Mouse (Mus musculus): ENCODE data around the gene Tceanc. TPM values are rescaled to one million over a fixed set of nuclear protein-coding genes. Genes with fewer than 3 reads are reported as not detected.

Gene Tceanc
- polyA plus RNA-seq (2014; fragmentation: Nextera tagmentation; extraction: Ambion mirVana): 6.2 and 6.6 TPM in 2 replicates

DNA sequence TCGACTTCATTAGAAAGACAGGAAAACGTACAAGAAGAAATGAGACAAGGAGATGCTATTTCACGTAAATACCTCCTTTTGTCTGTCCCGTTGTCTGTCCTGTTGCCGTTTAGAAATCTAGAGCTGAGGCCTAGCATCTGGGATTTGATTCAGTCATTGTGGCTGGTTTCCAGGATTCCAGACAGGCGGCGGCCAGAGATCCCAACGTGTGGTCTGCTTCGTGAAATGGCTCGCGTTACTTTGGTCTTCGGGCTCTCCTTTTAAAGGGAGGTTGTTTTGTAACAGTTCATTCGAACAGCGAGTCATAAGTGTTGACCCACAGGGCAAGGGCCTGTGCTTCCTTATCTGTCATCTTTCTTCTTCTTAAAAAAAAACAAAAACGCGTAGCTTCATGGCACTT, at the start of gene Tceanc:
Tceanc (minus strand) TSS at position 223 of the 400 bp plus-strand sequence.
- H3K27me3 ChIP-seq (ENCODE audit: control insufficient read depth, insufficient read depth, low read length): no peaks in the 10 kb centered on the region
- no peak within 1 kb of the TSS for H3K4me2 ChIP-seq (ENCODE audit: low read length)
- no peaks in the 10 kb centered on the region for H3K9me3 ChIP-seq (ENCODE audit: control insufficient read depth, low read length)
- 73% methylated on average over 16 of the region's 16 CpGs for WGBS
- H3K4me3 ChIP-seq (ENCODE audit: control insufficient read depth in 1 of 2, insufficient read depth in 1 of 2, low read depth in 1 of 2, low read length in 2 of 2): no peak within 1 kb of the TSS
- ATAC-seq (ENCODE audit: insufficient number of reproducible peaks, insufficient read depth, low FRiP score, low read depth): no peak
- H3K36me3 ChIP-seq (ENCODE audit: control insufficient read depth, insufficient read depth, low read length): no peaks in the 10 kb centered on the region
- H3K27ac ChIP-seq (replicated peaks in 1 of 2; ENCODE audit: control insufficient read depth in 1 of 2, insufficient read depth in 1 of 2, low read depth in 2 of 2, low read length in 2 of 2): no peak within 1 kb of the TSS
- no peak within 1 kb of the TSS for H3K9ac ChIP-seq (ENCODE audit: low read length)
- no peaks in the 10 kb centered on the region; a peak in 1 of 4 replicates for H3K4me1 ChIP-seq (ENCODE audit: control insufficient read depth in 2 of 2, insufficient read depth in 2 of 2, low read length in 2 of 2)

DNA sequence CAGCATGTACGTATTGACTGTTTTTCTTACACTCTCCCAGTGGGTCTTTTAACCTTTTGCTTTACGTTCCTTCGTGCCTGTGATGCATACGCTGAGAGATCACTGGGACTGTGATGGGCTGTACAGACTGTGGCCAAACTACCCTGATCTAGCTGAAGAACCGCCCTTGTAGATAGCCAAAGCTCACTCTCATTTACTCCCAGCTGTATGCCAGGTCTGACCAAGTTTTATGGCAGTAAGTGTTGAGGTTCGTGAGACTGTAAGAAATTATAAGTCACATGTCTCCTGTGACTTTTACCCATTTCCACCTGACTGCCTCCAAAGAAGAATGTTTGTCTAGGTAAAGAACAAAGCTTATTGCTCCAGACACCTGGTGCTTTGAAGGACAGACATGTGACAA, 47.6 kb upstream of the Tceanc start:
- no peak for ATAC-seq (ENCODE audit: insufficient number of reproducible peaks, insufficient read depth, low FRiP score, low read depth)
- H3K9me3 ChIP-seq (ENCODE audit: control insufficient read depth, low read length): no peaks in the 10 kb centered on the region
- no peak overlapping the region for H3K4me3 ChIP-seq (ENCODE audit: control insufficient read depth in 1 of 2, insufficient read depth in 1 of 2, low read depth in 1 of 2, low read length in 2 of 2)
- 80% methylated on average over 6 of the region's 6 CpGs for WGBS
- H3K4me1 ChIP-seq (ENCODE audit: control insufficient read depth in 2 of 2, insufficient read depth in 2 of 2, low read length in 2 of 2): no peaks in the 10 kb centered on the region
- H3K27me3 ChIP-seq (ENCODE audit: control insufficient read depth, insufficient read depth, low read length): no peaks in the 10 kb centered on the region
- no peak overlapping the region for H3K27ac ChIP-seq (replicated peaks in 1 of 2; ENCODE audit: control insufficient read depth in 1 of 2, insufficient read depth in 1 of 2, low read depth in 2 of 2, low read length in 2 of 2)
- H3K9ac ChIP-seq (ENCODE audit: low read length): no peak overlapping the region
- no peaks in the 10 kb centered on the region for H3K36me3 ChIP-seq (ENCODE audit: control insufficient read depth, insufficient read depth, low read length)
- no peak overlapping the region for H3K4me2 ChIP-seq (ENCODE audit: low read length)

DNA sequence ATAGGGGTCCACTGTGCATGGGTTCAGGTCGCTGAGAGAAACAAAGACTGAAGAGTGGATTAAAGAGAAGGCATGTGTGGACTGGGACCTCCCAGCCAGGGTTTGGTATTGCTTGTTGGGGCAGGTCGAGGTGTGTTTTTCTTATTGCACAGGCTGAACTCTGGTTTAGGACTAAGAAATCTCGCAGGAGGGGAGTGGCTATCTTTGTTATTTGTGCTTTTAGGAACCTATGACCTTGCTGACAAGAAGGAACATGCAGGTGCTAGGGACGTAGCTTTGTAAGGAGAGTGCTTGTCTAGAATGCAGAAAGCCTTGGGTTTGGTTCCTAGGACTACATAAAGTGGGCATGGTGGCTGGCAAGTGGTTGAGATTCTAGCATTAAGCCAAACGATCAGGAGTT, 47.0 kb upstream of the Tceanc start:
- H3K9me3 ChIP-seq (ENCODE audit: control insufficient read depth, low read length): no peaks in the 10 kb centered on the region
- 68% methylated on average over 5 of the region's 5 CpGs for WGBS
- no peak overlapping the region for H3K4me3 ChIP-seq (ENCODE audit: control insufficient read depth in 1 of 2, insufficient read depth in 1 of 2, low read depth in 1 of 2, low read length in 2 of 2)
- H3K27ac ChIP-seq (replicated peaks in 1 of 2; ENCODE audit: control insufficient read depth in 1 of 2, insufficient read depth in 1 of 2, low read depth in 2 of 2, low read length in 2 of 2): no peak overlapping the region
- no peak overlapping the region for H3K4me2 ChIP-seq (ENCODE audit: low read length)
- no peak for ATAC-seq (ENCODE audit: insufficient number of reproducible peaks, insufficient read depth, low FRiP score, low read depth)
- H3K36me3 ChIP-seq (ENCODE audit: control insufficient read depth, insufficient read depth, low read length): no peaks in the 10 kb centered on the region
- no peaks in the 10 kb centered on the region for H3K4me1 ChIP-seq (ENCODE audit: control insufficient read depth in 2 of 2, insufficient read depth in 2 of 2, low read length in 2 of 2)
- no peaks in the 10 kb centered on the region for H3K27me3 ChIP-seq (ENCODE audit: control insufficient read depth, insufficient read depth, low read length)
- H3K9ac ChIP-seq (ENCODE audit: low read length): no peak overlapping the region

DNA sequence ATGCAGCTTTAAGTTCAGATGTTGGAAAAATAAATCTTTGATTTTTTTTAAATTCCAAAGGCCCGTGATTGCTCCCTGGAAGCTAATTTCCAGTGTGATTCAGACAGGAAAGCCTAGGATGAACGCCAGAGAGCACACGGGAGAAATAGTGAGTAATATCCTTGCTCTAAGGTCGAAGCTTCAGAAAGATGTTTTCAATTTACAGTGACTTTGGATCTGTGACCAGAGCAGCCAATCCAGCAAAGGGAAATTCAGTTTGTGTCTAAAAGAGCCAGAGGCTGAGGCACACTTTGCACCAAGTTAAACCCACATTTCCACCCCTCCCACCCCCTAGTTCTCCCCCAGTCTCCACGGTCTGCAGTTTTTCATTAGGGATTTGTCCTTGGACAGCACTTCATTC, 46.5 kb upstream of the Tceanc start:
- no peaks in the 10 kb centered on the region for H3K9me3 ChIP-seq (ENCODE audit: control insufficient read depth, low read length)

DNA sequence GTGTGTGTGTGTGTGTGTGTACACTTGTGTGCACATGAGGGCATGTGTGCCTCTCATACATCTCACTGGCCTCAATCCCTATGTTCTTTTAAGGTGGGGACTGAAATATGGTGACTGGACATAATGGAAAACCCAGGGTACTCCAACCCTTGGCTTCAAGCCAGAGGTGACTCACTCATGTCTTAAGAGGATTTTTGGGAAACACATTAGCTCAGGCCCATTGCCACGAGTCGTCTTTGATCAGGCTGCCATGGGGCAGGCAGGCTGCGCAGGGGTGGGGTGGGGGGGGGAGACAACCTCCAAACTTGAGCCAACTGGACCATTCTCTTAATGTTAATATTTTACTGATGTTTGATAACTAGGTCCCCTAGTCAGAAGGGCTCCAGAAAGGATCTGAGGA, 41.0 kb upstream of the Tceanc start:
- no peaks in the 10 kb centered on the region for H3K27me3 ChIP-seq (ENCODE audit: control insufficient read depth, insufficient read depth, low read length)

More for the DNA sequence above, 46.5 kb upstream of the Tceanc start:
- no peaks in the 10 kb centered on the region for H3K27me3 ChIP-seq (ENCODE audit: control insufficient read depth, insufficient read depth, low read length)
- H3K4me2 ChIP-seq (ENCODE audit: low read length): no peak overlapping the region
- no peak overlapping the region for H3K4me3 ChIP-seq (ENCODE audit: control insufficient read depth in 1 of 2, insufficient read depth in 1 of 2, low read depth in 1 of 2, low read length in 2 of 2)
- H3K9ac ChIP-seq (ENCODE audit: low read length): no peak overlapping the region
- H3K4me1 ChIP-seq (ENCODE audit: control insufficient read depth in 2 of 2, insufficient read depth in 2 of 2, low read length in 2 of 2): no peaks in the 10 kb centered on the region
- H3K27ac ChIP-seq (replicated peaks in 1 of 2; ENCODE audit: control insufficient read depth in 1 of 2, insufficient read depth in 1 of 2, low read depth in 2 of 2, low read length in 2 of 2): no peak overlapping the region
- WGBS: 67% methylated on average over 5 of the region's 5 CpGs
- ATAC-seq (ENCODE audit: insufficient number of reproducible peaks, insufficient read depth, low FRiP score, low read depth): no peak
- no peaks in the 10 kb centered on the region for H3K36me3 ChIP-seq (ENCODE audit: control insufficient read depth, insufficient read depth, low read length)

DNA sequence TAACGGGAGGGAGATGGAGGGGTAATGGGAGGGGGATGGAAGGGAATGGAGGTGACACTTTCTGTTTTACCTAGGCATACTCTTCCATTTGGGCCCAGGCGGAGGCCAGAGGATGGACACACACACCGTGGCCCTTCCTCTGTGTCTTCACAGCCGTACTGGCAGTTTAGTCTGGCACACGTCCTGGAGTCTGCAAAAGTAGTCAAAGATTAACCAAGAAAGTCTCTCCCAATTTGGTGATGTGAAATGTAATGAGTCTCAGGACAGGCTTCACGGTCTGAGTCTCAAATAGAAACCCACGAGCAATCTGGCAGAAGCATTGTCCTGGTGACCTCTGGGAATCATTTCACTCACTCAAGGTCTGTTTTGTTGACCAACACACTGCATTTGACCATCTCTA, 34.0 kb upstream of the Tceanc start:
- 76% methylated on average over 7 of the region's 7 CpGs for WGBS
- no peak overlapping the region for H3K27ac ChIP-seq (replicated peaks in 1 of 2; ENCODE audit: control insufficient read depth in 1 of 2, insufficient read depth in 1 of 2, low read depth in 2 of 2, low read length in 2 of 2)
- no peak overlapping the region for H3K4me2 ChIP-seq (ENCODE audit: low read length)
- no peaks in the 10 kb centered on the region for H3K4me1 ChIP-seq (ENCODE audit: control insufficient read depth in 2 of 2, insufficient read depth in 2 of 2, low read length in 2 of 2)
- H3K27me3 ChIP-seq (ENCODE audit: control insufficient read depth, insufficient read depth, low read length): no peaks in the 10 kb centered on the region
- H3K9ac ChIP-seq (ENCODE audit: low read length): no peak overlapping the region
- ATAC-seq (ENCODE audit: insufficient number of reproducible peaks, insufficient read depth, low FRiP score, low read depth): no peak
- H3K36me3 ChIP-seq (ENCODE audit: control insufficient read depth, insufficient read depth, low read length): no peaks in the 10 kb centered on the region
- H3K4me3 ChIP-seq (ENCODE audit: control insufficient read depth in 1 of 2, insufficient read depth in 1 of 2, low read depth in 1 of 2, low read length in 2 of 2): no peak overlapping the region
- H3K9me3 ChIP-seq (ENCODE audit: control insufficient read depth, low read length): no peaks in the 10 kb centered on the region

More for the DNA sequence above, 41.0 kb upstream of the Tceanc start:
- H3K9ac ChIP-seq (ENCODE audit: low read length): no peak overlapping the region
- H3K36me3 ChIP-seq (ENCODE audit: control insufficient read depth, insufficient read depth, low read length): no peaks in the 10 kb centered on the region
- H3K9me3 ChIP-seq (ENCODE audit: control insufficient read depth, low read length): no peaks in the 10 kb centered on the region
- no peak overlapping the region for H3K4me2 ChIP-seq (ENCODE audit: low read length)
- WGBS: 48% methylated on average over 3 of the region's 3 CpGs
- no peaks in the 10 kb centered on the region for H3K4me1 ChIP-seq (ENCODE audit: control insufficient read depth in 2 of 2, insufficient read depth in 2 of 2, low read length in 2 of 2)
- no peak overlapping the region for H3K27ac ChIP-seq (replicated peaks in 1 of 2; ENCODE audit: control insufficient read depth in 1 of 2, insufficient read depth in 1 of 2, low read depth in 2 of 2, low read length in 2 of 2)
- no peak overlapping the region for H3K4me3 ChIP-seq (ENCODE audit: control insufficient read depth in 1 of 2, insufficient read depth in 1 of 2, low read depth in 1 of 2, low read length in 2 of 2)
- no peak for ATAC-seq (ENCODE audit: insufficient number of reproducible peaks, insufficient read depth, low FRiP score, low read depth)

DNA sequence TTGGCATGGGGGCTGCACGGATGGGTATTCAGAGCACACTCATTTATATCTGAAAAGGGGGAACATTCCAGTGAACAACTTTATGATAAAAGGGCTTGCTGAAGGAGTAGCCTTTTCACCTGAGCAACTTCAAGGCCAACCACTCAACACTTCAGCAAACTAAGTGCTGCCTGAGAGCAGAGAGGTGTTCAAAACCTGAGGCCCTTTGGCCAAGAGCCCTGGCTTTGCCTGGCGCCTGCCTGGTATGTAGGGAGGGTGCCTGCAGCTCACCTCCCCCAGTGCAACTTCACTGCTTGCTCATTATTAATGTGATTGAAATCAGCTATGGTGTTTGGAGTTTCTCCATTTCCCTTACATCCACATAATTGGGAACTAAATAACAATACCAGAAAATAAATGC, 28.1 kb upstream of the Tceanc start:
- WGBS: 40% methylated on average over 2 of the region's 2 CpGs
- ATAC-seq (ENCODE audit: insufficient number of reproducible peaks, insufficient read depth, low FRiP score, low read depth): no peak
- Histone ChIP-seq H3K27me3 (ENCODE audit: control insufficient read depth, insufficient read depth, low read length) (no peaks in the 10 kb centered on the region), H3K4me2 (ENCODE audit: low read length) (no peak overlapping the region), H3K4me3 (ENCODE audit: control insufficient read depth in 1 of 2, insufficient read depth in 1 of 2, low read depth in 1 of 2, low read length in 2 of 2) (no peak overlapping the region), H3K36me3 (ENCODE audit: control insufficient read depth, insufficient read depth, low read length) (no peaks in the 10 kb centered on the region), H3K9me3 (ENCODE audit: control insufficient read depth, low read length) (no peaks in the 10 kb centered on the region), H3K9ac (ENCODE audit: low read length) (no peak overlapping the region), H3K27ac (replicated peaks in 1 of 2; ENCODE audit: control insufficient read depth in 1 of 2, insufficient read depth in 1 of 2, low read depth in 2 of 2, low read length in 2 of 2) (no peak overlapping the region), H3K4me1 (ENCODE audit: control insufficient read depth in 2 of 2, insufficient read depth in 2 of 2, low read length in 2 of 2) (no peaks in the 10 kb centered on the region)

DNA sequence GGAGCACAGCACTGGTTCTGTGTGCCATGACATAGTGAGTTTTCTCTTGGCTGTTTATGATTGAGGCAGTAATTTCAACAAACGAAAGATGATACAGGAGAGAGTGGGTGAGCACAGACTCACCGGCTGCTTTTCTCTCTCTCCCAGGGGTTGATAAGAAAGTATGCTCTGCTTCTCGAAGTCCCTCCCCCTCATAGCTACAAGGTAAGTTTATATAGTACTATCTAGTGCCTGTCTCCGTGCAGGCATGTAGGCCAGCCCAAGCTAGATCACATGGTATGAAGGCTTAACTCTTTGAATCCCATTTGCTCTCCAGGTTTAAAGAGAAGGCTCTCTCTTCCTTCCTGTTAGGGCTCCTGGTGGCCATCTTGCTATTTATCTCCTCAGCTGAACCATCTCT, 16.8 kb upstream of the Tceanc start:
- Histone ChIP-seq H3K4me1 (ENCODE audit: control insufficient read depth in 2 of 2, insufficient read depth in 2 of 2, low read length in 2 of 2) (no peaks in the 10 kb centered on the region), H3K9me3 (ENCODE audit: control insufficient read depth, low read length) (no peaks in the 10 kb centered on the region), H3K36me3 (ENCODE audit: control insufficient read depth, insufficient read depth, low read length) (no peaks in the 10 kb centered on the region), H3K27ac (replicated peaks in 1 of 2; ENCODE audit: control insufficient read depth in 1 of 2, insufficient read depth in 1 of 2, low read depth in 2 of 2, low read length in 2 of 2) (no peak overlapping the region), H3K27me3 (ENCODE audit: control insufficient read depth, insufficient read depth, low read length) (no peaks in the 10 kb centered on the region), H3K4me2 (ENCODE audit: low read length) (no peak overlapping the region), H3K9ac (ENCODE audit: low read length) (no peak overlapping the region), H3K4me3 (ENCODE audit: control insufficient read depth in 1 of 2, insufficient read depth in 1 of 2, low read depth in 1 of 2, low read length in 2 of 2) (no peak overlapping the region)
- ATAC-seq (ENCODE audit: insufficient number of reproducible peaks, insufficient read depth, low FRiP score, low read depth): no peak
- WGBS: 33% methylated on average over 4 of the region's 4 CpGs
